In genomic region chr11:118409106-118410072, GRCm38 (mm10) we compare ENCODE assay signal across 25 mouse cellular contexts. TPM values are rescaled to one million over a fixed set of nuclear protein-coding genes. Genes with fewer than 3 reads are reported as not detected.
DNase-seq lines count a peak whose midpoint lies in the region; ATAC-seq and TF ChIP-seq lines count a peak whose summit lies in the region.
"Had no signal": no experiment of that assay in that cellular context is flagged by ENCODE, and none has a peak within 500 bp of the region (broad histone marks: within the 10 kb centered on the region; RNA-seq: fewer than 3 reads in every experiment).

No protein-coding gene starts in this region.

- no peak overlapping the region for H3K4me3 ChIP-seq in gastrocnemius, adult 2 months
- no peak overlapping the region for H3K4me3 ChIP-seq in neural tube, embryonic 14.5 days (ENCODE audit: low read depth, low read length)
- H3K4me3 ChIP-seq in small intestine, adult 2 months (ENCODE audit: low read depth, low read length), result peak overlapping the region; percentile 8
- H3K4me3 ChIP-seq: forebrain, embryonic 13.5 days; heart, embryonic 13.5 days; hindbrain, embryonic 13.5 days; kidney, embryonic 15.5 days; liver, embryonic 15.5 days; midbrain, embryonic 15.5 days; neural tube, embryonic 15.5 days had no signal

- H3K9ac ChIP-seq in neural tube, embryonic 14.5 days (replicated peaks; ENCODE audit: low read depth, low read length), result 0 out of 2 replicates have a peak overlapping the region, but pooled peaks have one; percentile 16
- H3K9ac ChIP-seq: forebrain, embryonic 13.5 days; heart, embryonic 13.5 days; hindbrain, embryonic 13.5 days; kidney, embryonic 15.5 days; liver, embryonic 15.5 days; midbrain, embryonic 15.5 days; neural tube, embryonic 15.5 days had no signal

- 68% methylated on average over 12 of the region's 12 CpGs for WGBS in neural tube, embryonic 14.5 days
- WGBS in small intestine, adult 2 months, result 29% methylated on average over 12 of the region's 12 CpGs

- H3K27me3 ChIP-seq in neural tube, embryonic 14.5 days (ENCODE audit: control insufficient read depth, insufficient read depth, low read length), result no peaks in the 10 kb centered on the region
- H3K27me3 ChIP-seq in small intestine, adult 2 months (ENCODE audit: control insufficient read depth, insufficient read depth, low read length), result no peaks in the 10 kb centered on the region
- H3K27me3 ChIP-seq: forebrain, embryonic 13.5 days; heart, embryonic 13.5 days; hindbrain, embryonic 13.5 days; kidney, embryonic 15.5 days; liver, embryonic 15.5 days; midbrain, embryonic 15.5 days; neural tube, embryonic 15.5 days; Patski had no signal

- no peaks in the 10 kb centered on the region for H3K4me1 ChIP-seq in neural tube, embryonic 14.5 days (ENCODE audit: control insufficient read depth, insufficient read depth, low read length)
- H3K4me1 ChIP-seq in small intestine, adult 2 months (ENCODE audit: control insufficient read depth, insufficient read depth, insufficient read length, low read length), result peaks cover 70% of the 10 kb centered on the region
- H3K4me1 ChIP-seq: liver, embryonic 15.5 days; midbrain, embryonic 15.5 days had no signal

- H3K27ac ChIP-seq in gastrocnemius, adult 2 months, result no peak overlapping the region
- no peak overlapping the region for H3K27ac ChIP-seq in neural tube, embryonic 14.5 days (ENCODE audit: low read depth, low read length)
- H3K27ac ChIP-seq in small intestine, adult 2 months (ENCODE audit: insufficient read depth, low read depth, low read length), result peak overlapping the region; percentile 99
- H3K27ac ChIP-seq: forebrain, embryonic 13.5 days; heart, embryonic 13.5 days; hindbrain, embryonic 13.5 days; kidney, embryonic 15.5 days; liver, embryonic 15.5 days; macrophage; midbrain, embryonic 15.5 days; neural tube, embryonic 15.5 days had no signal

- peak; percentile 10 for DNase-seq in gastrocnemius, adult 2 months
- no peak for DNase-seq in gastrocnemius, adult 8-10 months (ENCODE audit: low spot score in 2 of 2)
- no peak for DNase-seq in neural tube, embryonic 10.5 days (ENCODE audit: extremely low spot score, low spot score)
- DNase-seq in Muller cell, postnatal 12 days (ENCODE audit: inconsistent ontology term), result no peak
- no peak for DNase-seq in left cerebral cortex, postnatal 4 days
- DNase-seq: cerebellum, adult 2 months; gastrocnemius, postnatal 10 days; kidney, postnatal 4 days; layer of hippocampus, adult 9-11 months; liver; spleen, adult 18-20 months; thymus, adult 18-20 months; thymus, postnatal 4 days had no signal

- peaks cover 13% of the 10 kb centered on the region; the same call in 1 of the 2 replicates for H3K36me3 ChIP-seq in neural tube, embryonic 14.5 days (ENCODE audit: control insufficient read depth, insufficient read depth, low read length)
- peaks cover 53% of the 10 kb centered on the region for H3K36me3 ChIP-seq in small intestine, adult 2 months (ENCODE audit: control insufficient read depth, insufficient read depth, low read length)

- ATAC-seq in neural tube, embryonic 14.5 days (ENCODE audit: low read depth), result no peak
- ATAC-seq: forebrain, embryonic 13.5 days; midbrain, embryonic 15.5 days; Patski had no signal

- intact Hi-C loops in gastrocnemius, adult 2 months (cut with DNase I), result no loop called here
- intact Hi-C loops in left cerebral cortex, postnatal 4 days (cut with DNase I), result no loop called here

- no peak overlapping the region for H3K4me2 ChIP-seq in neural tube, embryonic 14.5 days (ENCODE audit: low read depth, low read length)
- H3K4me2 ChIP-seq: forebrain, embryonic 13.5 days; heart, embryonic 13.5 days; hindbrain, embryonic 13.5 days; kidney, embryonic 15.5 days; liver, embryonic 15.5 days; midbrain, embryonic 15.5 days; neural tube, embryonic 15.5 days had no signal

- no peak for TF ChIP-seq POLR2A in small intestine, adult 2 months (IDR thresholded peaks at IDR 0.05; ENCODE audit: low read depth, low read length)

- no peak for TF ChIP-seq CTCF in gastrocnemius, adult 2 months (IDR thresholded peaks at IDR 0.05)
- TF ChIP-seq CTCF in small intestine, adult 2 months (IDR thresholded peaks at IDR 0.05; ENCODE audit: extremely low read depth, insufficient read length, insufficient replicate concordance, low read depth, low read length), result no peak

- H3K9me3 ChIP-seq in neural tube, embryonic 14.5 days (ENCODE audit: control insufficient read depth, low read length), result no peaks in the 10 kb centered on the region
- H3K9me3 ChIP-seq: forebrain, embryonic 13.5 days; heart, embryonic 13.5 days; hindbrain, embryonic 13.5 days; kidney, embryonic 15.5 days; liver, embryonic 15.5 days; midbrain, embryonic 15.5 days; neural tube, embryonic 15.5 days had no signal

RNA-seq across cellular contexts. Expression of gene Lgals3bp, which starts 7.5 kb away (rescaled TPM):
- 10 to 100 TPM; 12.0 to 17.0 TPM for total RNA-seq in gastrocnemius, adult 2 months (2021)
- 10 to 100 TPM; 12.3 to 16.0 (median 14.3) TPM for total RNA-seq in gastrocnemius, adult 8-10 months (2022)
- polyA plus RNA-seq in neural tube, embryonic 14.5 days (2014; fragmentation: Nextera tagmentation; extraction: Ambion mirVana), result 1.9 and 4.0 TPM in 2 replicates
- polyA plus RNA-seq in small intestine, adult 2 months (2012; rRNA removed), result 372 and 739 TPM in 2 replicates
- 1 to 10 TPM; 5.0 to 6.2 TPM for total RNA-seq in left cerebral cortex, postnatal 4 days (2021)

RNA-seq across cellular contexts. Expression of gene Cant1, which starts 9.5 kb away (rescaled TPM):
- total RNA-seq in gastrocnemius, adult 2 months (2021), result 10 to 100 TPM; 10.7 to 11.6 TPM
- total RNA-seq in gastrocnemius, adult 8-10 months (2022), result 10 to 100 TPM in 3 of 4 experiments, 1 to 10 TPM in 1; 9.6 to 11.8 (median 11.0) TPM
- polyA plus RNA-seq in neural tube, embryonic 14.5 days (2014; fragmentation: Nextera tagmentation; extraction: Ambion mirVana), result 21.2 and 27.0 TPM in 2 replicates
- 73.6 and 158 TPM in 2 replicates for polyA plus RNA-seq in small intestine, adult 2 months (2012; rRNA removed)
- total RNA-seq in left cerebral cortex, postnatal 4 days (2021), result 10 to 100 TPM; 39.7 to 42.3 TPM

RNA-seq across cellular contexts. Expression of gene C1qtnf1, which starts 18.6 kb away (rescaled TPM):
- 10 to 100 TPM in 1 of 2 experiments, 1 to 10 TPM in 1; 7.9 to 12.6 TPM for total RNA-seq in gastrocnemius, adult 2 months (2021)
- total RNA-seq in gastrocnemius, adult 8-10 months (2022), result 1 to 10 TPM; 4.0 to 8.9 (median 6.3) TPM
- polyA plus RNA-seq in neural tube, embryonic 14.5 days (2014; fragmentation: Nextera tagmentation; extraction: Ambion mirVana), result 3.3 and 6.2 TPM in 2 replicates
- polyA plus RNA-seq in small intestine, adult 2 months (2012; rRNA removed), result 3.3 and 4.3 TPM in 2 replicates
- total RNA-seq in left cerebral cortex, postnatal 4 days (2021), result 1 to 10 TPM; 7.2 to 7.4 TPM
- total RNA-seq: granulocyte monocyte progenitor cell, adult 5-6 weeks had no signal

RNA-seq across cellular contexts. Expression of gene Timp2, which starts 53.8 kb away (rescaled TPM):
- total RNA-seq in gastrocnemius, adult 2 months (2021), result 100 to 1,000 TPM in 1 of 2 experiments, 10 to 100 TPM in 1; 70.1 to 115 TPM
- 10 to 100 TPM; 41.0 to 82.5 (median 52.4) TPM for total RNA-seq in gastrocnemius, adult 8-10 months (2022)
- polyA plus RNA-seq in neural tube, embryonic 14.5 days (2014; fragmentation: Nextera tagmentation; extraction: Ambion mirVana), result 91.4 and 94.6 TPM in 2 replicates
- 22.6 and 27.7 TPM in 2 replicates for polyA plus RNA-seq in small intestine, adult 2 months (2012; rRNA removed)
- total RNA-seq in left cerebral cortex, postnatal 4 days (2021), result 100 to 1,000 TPM; 273 to 295 TPM
